Mouse (Mus musculus): Measurements from ENCODE around the gene 4921536K21Rik. TPM values are rescaled to one million over a fixed set of nuclear protein-coding genes. Genes with fewer than 3 reads are reported as not detected.
A peak's percentile ranks its signal among the peaks of the same experiment; 100 is the strongest.

Gene 4921536K21Rik
- total RNA-seq, 2 experiments from 2014 or later = 0.32 to 0.38 TPM

DNA sequence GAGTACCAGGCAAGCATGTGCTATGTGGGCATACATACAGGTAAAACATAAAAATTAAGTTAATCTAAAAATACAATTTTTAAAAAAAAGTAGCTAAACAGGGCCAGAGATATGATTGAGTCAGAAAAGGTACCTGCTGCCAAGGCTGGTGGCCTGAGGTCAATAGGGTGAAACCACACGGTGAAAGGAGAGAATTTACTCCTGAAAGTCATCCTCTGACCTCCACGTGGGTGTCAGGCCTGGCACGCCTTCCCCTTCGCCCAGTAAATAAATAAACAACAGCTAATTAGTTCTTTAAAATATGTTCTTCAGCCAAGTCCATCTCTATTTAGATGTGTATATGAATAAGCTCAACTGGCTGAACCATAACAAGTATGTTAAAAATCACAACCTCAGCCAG is 34.5 kb downstream of the 4921536K21Rik start:
- intact Hi-C loops (cut with DNase I) = no loop called here

GRCm38 (mm10) chr11:3859778-3860177 is 35.1 kb downstream of the 4921536K21Rik start:
- intact Hi-C loops (cut with DNase I) = no loop called here
- no peak for DNase-seq

More for the DNA sequence above, 34.5 kb downstream of the 4921536K21Rik start:
- no peak for DNase-seq

DNA sequence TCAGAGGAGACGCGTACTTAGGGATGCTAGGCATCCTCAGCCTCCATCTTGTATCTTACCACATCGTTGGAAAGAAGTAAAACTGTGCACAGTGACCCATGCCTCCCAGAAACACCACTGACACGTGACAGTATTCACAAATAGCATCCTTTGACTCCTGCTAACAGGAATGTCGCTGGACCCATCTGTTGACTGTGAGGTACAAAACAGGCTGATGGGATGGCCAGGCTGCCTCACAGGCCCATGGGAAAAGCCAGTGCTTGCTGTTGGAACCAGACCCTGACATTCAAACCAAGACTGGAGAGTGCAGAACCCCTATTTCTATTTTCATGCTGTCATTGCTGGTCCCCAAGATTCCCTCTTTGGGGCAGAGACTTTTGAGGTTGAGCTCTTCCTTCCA is 37.0 kb downstream of the 4921536K21Rik start:
- intact Hi-C loops (cut with DNase I) = no loop called here

GRCm38 (mm10) chr11:3855846-3856245 is 39.1 kb downstream of the 4921536K21Rik start:
- DNase-seq = no peak
- intact Hi-C loops (cut with DNase I) = no loop called here

More for the DNA sequence above, 37.0 kb downstream of the 4921536K21Rik start:
- no peak for DNase-seq

- intact Hi-C loops (cut with DNase I) = no loop called here
- no peak for DNase-seq
Measured at GRCm38 (mm10) chr11:3854156-3854555, 40.7 kb downstream of the 4921536K21Rik start.

- peak; percentile 81 to 82 for DNase-seq
- intact Hi-C loops (cut with DNase I) = no loop called here
Measured at GRCm38 (mm10) chr11:3853481-3854034, 41.3 kb downstream of the 4921536K21Rik start.

DNA sequence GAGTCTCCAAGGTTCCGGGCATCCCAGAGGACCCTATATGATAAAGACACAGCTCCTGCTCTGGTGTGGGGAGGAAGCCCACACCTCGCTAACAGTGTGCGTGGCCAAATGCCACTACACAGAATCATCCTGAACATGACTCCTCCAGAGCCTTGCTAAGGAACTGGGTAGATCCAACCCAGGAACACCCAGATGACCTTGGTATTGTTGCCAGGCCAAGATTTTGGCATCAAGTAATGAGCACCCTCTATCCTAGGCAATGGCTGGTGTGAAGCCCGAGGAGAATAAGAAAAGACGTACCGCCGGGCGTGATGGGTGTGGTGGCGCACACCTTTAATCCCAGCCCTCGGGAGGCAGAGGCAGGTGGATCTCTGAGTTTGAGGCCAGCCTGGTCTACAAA is 41.9 kb downstream of the 4921536K21Rik start:
- no peak for DNase-seq
- intact Hi-C loops (cut with DNase I) = no loop called here

GRCm38 (mm10) chr11:3851872-3852271 is 43.0 kb downstream of the 4921536K21Rik start:
- intact Hi-C loops (cut with DNase I) = no loop called here

GRCm38 (mm10) chr11:3850746-3851277 is 44.1 kb downstream of the 4921536K21Rik start:
- DNase-seq = no peak
- intact Hi-C loops (cut with DNase I) = no loop called here

More at GRCm38 (mm10) chr11:3851872-3852271, 43.0 kb downstream of the 4921536K21Rik start:
- DNase-seq = no peak

DNA sequence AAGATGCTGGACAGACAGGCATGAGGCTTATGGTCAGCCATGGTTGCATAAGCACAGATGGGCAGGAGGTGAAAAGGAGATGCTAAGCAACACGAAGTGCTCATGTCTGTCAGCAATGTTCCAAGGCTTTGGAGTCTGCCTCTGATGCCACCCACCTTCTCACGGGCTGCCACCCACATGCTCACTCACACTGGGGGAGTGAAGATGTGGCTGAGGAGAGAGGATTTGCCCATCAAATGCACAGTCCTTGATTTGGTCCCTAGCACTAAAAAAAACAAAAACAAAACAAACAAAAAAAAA is 44.6 kb downstream of the 4921536K21Rik start:
- intact Hi-C loops (cut with DNase I) = no loop called here
- DNase-seq = no peak

DNA sequence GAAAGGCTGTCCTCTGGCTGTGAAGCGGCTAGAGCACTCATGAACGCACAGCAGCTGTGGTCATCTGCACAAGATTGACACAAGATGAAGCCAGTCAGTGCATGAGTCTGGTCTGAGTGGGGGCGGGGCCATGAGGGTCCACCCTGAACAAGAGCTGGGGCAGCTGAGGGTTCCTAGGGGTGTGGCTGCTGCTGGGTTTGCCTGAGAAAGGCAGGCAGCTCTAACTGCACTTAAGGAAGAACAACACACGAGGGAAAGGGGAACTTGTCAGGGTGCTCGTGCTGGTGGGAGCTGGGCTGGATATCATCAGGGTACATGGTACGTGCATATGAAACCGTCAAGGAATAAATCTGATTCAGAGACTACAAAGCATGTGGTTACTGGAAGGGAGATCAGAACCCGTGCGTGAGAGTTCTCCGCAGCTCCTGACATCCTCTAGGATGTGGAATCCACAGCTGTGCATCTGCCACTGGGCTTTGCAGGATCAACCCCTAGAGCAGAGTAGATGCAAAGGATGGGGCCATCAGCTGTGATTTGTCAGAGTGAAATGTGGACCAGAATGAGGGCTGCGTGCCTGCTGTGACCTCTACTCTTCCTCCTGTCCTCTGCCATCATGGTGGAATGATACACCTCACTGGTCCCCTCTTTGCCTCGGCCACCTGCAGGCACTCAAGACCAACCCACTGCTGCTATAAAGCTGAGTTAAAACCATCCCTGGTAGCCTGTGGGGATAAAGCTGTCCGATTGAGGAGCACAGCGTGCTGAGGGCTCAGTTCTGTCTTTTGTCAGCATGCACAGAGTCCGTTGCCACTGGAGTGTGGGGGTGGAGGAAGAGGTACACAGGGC is 45.2 kb downstream of the 4921536K21Rik start:
- intact Hi-C loops (cut with DNase I) = no loop called here
- no peak for DNase-seq

GRCm38 (mm10) chr11:3846351-3846750 is 48.5 kb downstream of the 4921536K21Rik start:
- intact Hi-C loops (cut with DNase I) = no loop called here
- DNase-seq = no peak

DNA sequence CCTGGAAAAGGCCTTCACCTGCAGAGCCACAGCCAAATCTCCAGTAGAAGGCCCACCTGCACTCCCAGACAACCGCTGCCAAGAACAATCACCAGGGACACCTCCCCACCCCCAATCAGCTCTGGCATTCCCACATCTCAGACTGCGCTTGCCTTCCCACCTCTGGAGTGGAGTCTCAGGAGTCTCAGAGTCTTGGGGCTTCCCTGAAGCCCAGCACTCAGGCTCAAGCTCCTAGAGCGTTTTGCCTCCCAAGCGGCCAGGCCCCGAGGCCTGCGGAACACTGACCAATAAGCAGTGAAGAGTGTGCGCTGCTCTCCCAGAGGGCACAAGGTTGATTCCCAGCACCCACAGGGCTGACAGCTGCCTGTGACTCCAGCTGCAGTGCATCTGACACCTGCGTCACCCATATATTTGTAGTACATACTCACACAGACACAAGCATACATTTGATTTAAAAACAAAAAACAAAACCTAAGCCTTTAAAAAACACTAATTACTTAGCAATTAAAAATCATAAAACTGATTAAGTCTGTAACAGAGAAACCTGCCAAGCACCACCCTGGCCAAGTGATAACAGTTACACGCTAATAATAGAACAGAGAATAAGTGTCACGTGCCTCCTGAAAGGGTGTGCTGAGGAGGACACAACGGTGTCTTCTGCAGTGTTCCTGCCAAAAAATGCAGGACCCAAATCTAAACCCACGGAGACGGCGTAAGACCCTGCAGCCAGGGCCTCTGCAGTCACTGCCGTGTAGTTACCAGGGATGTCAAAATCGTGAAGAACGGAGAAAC is 50.8 kb downstream of the 4921536K21Rik start:
- DNase-seq = peak; percentile 53 to 57
- intact Hi-C loops (cut with DNase I) = no loop called here

Other genes starting within 250 kb of the 4921536K21Rik start
- gene Morc2a, start 245.9 kb downstream of the 4921536K21Rik start, total RNA-seq (2021) = 10 to 100 TPM; 28.9 to 36.8 TPM
- 1 to 10 TPM; 5.6 to 6.1 TPM for gene Osbp2, start 31.2 kb downstream of the 4921536K21Rik start, total RNA-seq (2021)
- gene Dusp18, start 142 bp upstream of the 4921536K21Rik start, total RNA-seq (2021) = 10 to 100 TPM; 30.3 to 41.9 TPM
- 1 to 10 TPM; 4.3 to 4.7 TPM for gene Slc35e4, start 19.6 kb upstream of the 4921536K21Rik start, total RNA-seq (2021)
- gene Tcn2, start 37.1 kb upstream of the 4921536K21Rik start, total RNA-seq (2021) = 10 to 100 TPM; 50.3 to 50.9 TPM
- 10 to 100 TPM; 31.8 to 34.0 TPM for gene Pes1, start 68.9 kb upstream of the 4921536K21Rik start, total RNA-seq (2021)
- not detected for gene 4930556J24Rik, start 81.7 kb upstream of the 4921536K21Rik start, total RNA-seq (2021)
- under 1 TPM; 0.12 to 0.36 TPM for gene Gal3st1, start 88.5 kb upstream of the 4921536K21Rik start, total RNA-seq (2021)
- gene Sec14l4, start 136.4 kb upstream of the 4921536K21Rik start, total RNA-seq (2021) = under 1 TPM in 1 of 2 experiments, not detected in 1; 0.34 TPM
- gene Sec14l3, start 169.7 kb upstream of the 4921536K21Rik start, total RNA-seq (2021) = under 1 TPM in 1 of 2 experiments, not detected in 1; 0.74 TPM
- 10 to 100 TPM; 80.7 to 82.0 TPM for gene Mtfp1, start 200.3 kb upstream of the 4921536K21Rik start, total RNA-seq (2021)
- 1 to 10 TPM; 1.3 to 1.4 TPM for gene Sec14l2, start 228.3 kb upstream of the 4921536K21Rik start, total RNA-seq (2021)
- 10 to 100 TPM; 17.3 to 18.9 TPM for gene Rnf215, start 240.1 kb upstream of the 4921536K21Rik start, total RNA-seq (2021)